Mouse (Mus musculus): Measurements from ENCODE around the gene Sh3rf1. TPM values are rescaled to one million over a fixed set of nuclear protein-coding genes. Genes with fewer than 3 reads are reported as not detected.

Sh3rf1 gene
- polyA plus RNA-seq, 1 experiment from 2014 or later = 6.4 TPM

DNA sequence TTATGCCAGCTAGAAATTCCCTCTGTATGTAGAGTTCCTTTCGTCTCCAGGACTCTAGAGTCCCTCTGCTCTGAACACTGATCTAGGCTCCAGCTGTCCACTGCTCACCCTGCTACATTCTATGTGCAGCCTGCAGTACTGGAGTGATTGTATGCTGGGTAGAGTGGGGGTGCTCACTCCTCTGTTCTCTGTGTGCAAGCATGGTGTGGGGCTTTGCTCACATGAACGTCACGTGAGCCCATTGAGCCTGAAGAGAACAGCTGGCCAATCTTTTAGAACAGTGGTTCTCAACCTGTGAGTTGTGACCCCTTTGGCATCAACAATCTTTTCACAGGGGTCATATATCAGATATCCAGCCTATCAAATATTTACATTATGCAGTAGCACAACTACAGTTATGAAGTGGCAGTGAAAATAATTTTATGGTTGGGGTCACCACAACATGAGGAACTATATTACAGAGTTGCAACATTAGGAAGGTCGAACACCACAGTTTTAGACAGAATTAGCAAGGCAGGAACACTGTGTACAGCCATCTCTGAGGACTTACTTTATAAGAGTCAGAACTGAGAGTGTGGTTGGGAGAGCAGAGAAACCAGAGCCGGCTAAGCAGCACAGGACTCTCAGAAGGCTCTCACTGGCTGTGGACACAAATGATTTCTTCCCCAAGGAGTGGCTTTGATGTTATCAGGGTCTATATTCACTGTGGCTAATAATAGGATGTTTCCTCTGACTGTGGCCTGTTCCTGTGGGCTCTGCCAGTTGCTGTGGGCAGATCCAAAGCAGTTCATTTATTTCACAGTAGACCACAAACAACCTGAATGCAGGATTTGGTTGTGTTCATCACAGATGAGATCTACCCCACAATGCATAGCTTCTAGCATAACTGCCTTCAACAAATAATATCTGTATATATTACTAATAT, 38.1 kb upstream of the Sh3rf1 start:
- H3K9ac ChIP-seq (ENCODE audit: low read depth, low read length) = no peak overlapping the region
- no peaks in the 10 kb centered on the region for H3K4me1 ChIP-seq (ENCODE audit: control insufficient read depth, insufficient read depth, low read length)
- 58% methylated on average over 5 of the region's 5 CpGs for WGBS (ENCODE audit: insufficient replicate concordance)
- H3K27ac ChIP-seq (ENCODE audit: low read depth, low read length) = 0 out of 2 replicates have a peak overlapping the region, but pooled peaks have one; percentile 46
- no peaks in the 10 kb centered on the region for H3K36me3 ChIP-seq (ENCODE audit: control insufficient read depth, insufficient read depth, low read length)
- H3K4me2 ChIP-seq = no peak overlapping the region
- no peak overlapping the region for H3K4me3 ChIP-seq (ENCODE audit: low read depth, low read length)
- no peaks in the 10 kb centered on the region for H3K9me3 ChIP-seq (replicated peaks; ENCODE audit: control insufficient read depth, low read length)
- H3K27me3 ChIP-seq (ENCODE audit: control insufficient read depth, insufficient read depth, low read length) = no peaks in the 10 kb centered on the region
- ATAC-seq (replicated peaks; ENCODE audit: insufficient number of reproducible peaks, low FRiP score, low TSS enrichment) = no peak

GRCm38 (mm10) chr8:61194306-61194925, 29.3 kb upstream of the Sh3rf1 start:
- no peak overlapping the region for H3K9ac ChIP-seq (ENCODE audit: low read depth, low read length)
- H3K27ac ChIP-seq (ENCODE audit: low read depth, low read length) = no peak overlapping the region
- no peaks in the 10 kb centered on the region for H3K4me1 ChIP-seq (ENCODE audit: control insufficient read depth, insufficient read depth, low read length)
- 0 out of 2 replicates have a peak, but pooled peaks cover 3% of the 10 kb centered on the region for H3K9me3 ChIP-seq (replicated peaks; ENCODE audit: control insufficient read depth, low read length)
- WGBS (ENCODE audit: insufficient replicate concordance) = 73% methylated on average over 5 of the region's 5 CpGs
- H3K4me3 ChIP-seq (ENCODE audit: low read depth, low read length) = no peak overlapping the region
- no peaks in the 10 kb centered on the region for H3K27me3 ChIP-seq (ENCODE audit: control insufficient read depth, insufficient read depth, low read length)
- no peaks in the 10 kb centered on the region for H3K36me3 ChIP-seq (ENCODE audit: control insufficient read depth, insufficient read depth, low read length)
- ATAC-seq (replicated peaks; ENCODE audit: insufficient number of reproducible peaks, low FRiP score, low TSS enrichment) = no peak
- no peak overlapping the region for H3K4me2 ChIP-seq

GRCm38 (mm10) chr8:61200254-61200887, 23.3 kb upstream of the Sh3rf1 start:
- Histone ChIP-seq H3K27ac (ENCODE audit: low read depth, low read length) (no peak overlapping the region), H3K4me2 (no peak overlapping the region), H3K4me1 (ENCODE audit: control insufficient read depth, insufficient read depth, low read length) (no peaks in the 10 kb centered on the region), H3K27me3 (ENCODE audit: control insufficient read depth, insufficient read depth, low read length) (no peaks in the 10 kb centered on the region), H3K9ac (ENCODE audit: low read depth, low read length) (no peak overlapping the region), H3K4me3 (ENCODE audit: low read depth, low read length) (no peak overlapping the region), H3K36me3 (ENCODE audit: control insufficient read depth, insufficient read depth, low read length) (no peaks in the 10 kb centered on the region), H3K9me3 (replicated peaks; ENCODE audit: control insufficient read depth, low read length) (0 out of 2 replicates have a peak, but pooled peaks cover 3% of the 10 kb centered on the region)
- 27% methylated on average over 6 of the region's 6 CpGs for WGBS (ENCODE audit: insufficient replicate concordance)
- no peak for ATAC-seq (replicated peaks; ENCODE audit: insufficient number of reproducible peaks, low FRiP score, low TSS enrichment)

DNA sequence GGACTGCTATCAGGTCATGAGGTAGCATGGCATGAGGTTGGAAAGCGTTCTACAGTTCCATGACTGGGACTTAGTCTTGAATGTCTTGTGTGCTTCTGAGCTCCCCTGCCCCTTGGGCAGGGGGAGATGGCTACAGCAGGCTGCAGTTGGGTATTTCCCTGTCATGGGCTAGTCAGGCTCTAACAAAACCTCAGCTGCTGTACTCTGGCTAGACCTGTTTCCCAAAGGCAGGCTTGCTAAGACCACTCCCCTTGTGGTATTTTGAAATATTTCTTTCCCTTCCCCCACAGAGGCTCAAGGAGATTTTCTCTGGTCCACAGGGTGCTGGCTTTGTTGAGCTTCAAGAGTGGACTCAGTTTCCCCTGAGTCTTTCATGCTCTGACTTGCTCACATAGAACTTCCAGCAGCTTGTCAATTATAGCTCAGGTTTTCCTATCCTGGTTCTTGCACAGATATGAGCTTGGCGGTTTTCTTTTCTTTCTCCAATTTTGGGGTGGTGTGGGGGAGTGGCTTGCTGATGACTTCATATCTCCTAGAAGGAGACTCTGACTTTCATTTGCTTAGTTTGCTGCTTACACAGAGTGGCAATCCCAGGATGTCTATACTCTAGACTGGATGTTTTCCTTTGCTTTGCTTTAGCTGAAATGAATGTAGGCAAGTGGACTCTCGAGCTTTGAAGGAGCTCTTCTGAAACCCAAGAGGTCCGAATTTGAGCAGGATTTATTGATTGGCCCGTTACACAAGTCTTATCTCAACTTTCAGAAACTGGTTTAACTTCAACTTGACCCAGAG, 20.4 kb upstream of the Sh3rf1 start:
- Histone ChIP-seq H3K27ac (ENCODE audit: low read depth, low read length) (no peak overlapping the region), H3K4me2 (no peak overlapping the region), H3K4me1 (ENCODE audit: control insufficient read depth, insufficient read depth, low read length) (no peaks in the 10 kb centered on the region), H3K9me3 (replicated peaks; ENCODE audit: control insufficient read depth, low read length) (0 out of 2 replicates have a peak, but pooled peaks cover 3% of the 10 kb centered on the region), H3K4me3 (ENCODE audit: low read depth, low read length) (no peak overlapping the region), H3K9ac (ENCODE audit: low read depth, low read length) (no peak overlapping the region), H3K27me3 (ENCODE audit: control insufficient read depth, insufficient read depth, low read length) (no peaks in the 10 kb centered on the region), H3K36me3 (ENCODE audit: control insufficient read depth, insufficient read depth, low read length) (no peaks in the 10 kb centered on the region)
- WGBS (ENCODE audit: insufficient replicate concordance) = 72% methylated on average over 5 of the region's 5 CpGs
- no peak for ATAC-seq (replicated peaks; ENCODE audit: insufficient number of reproducible peaks, low FRiP score, low TSS enrichment)

DNA sequence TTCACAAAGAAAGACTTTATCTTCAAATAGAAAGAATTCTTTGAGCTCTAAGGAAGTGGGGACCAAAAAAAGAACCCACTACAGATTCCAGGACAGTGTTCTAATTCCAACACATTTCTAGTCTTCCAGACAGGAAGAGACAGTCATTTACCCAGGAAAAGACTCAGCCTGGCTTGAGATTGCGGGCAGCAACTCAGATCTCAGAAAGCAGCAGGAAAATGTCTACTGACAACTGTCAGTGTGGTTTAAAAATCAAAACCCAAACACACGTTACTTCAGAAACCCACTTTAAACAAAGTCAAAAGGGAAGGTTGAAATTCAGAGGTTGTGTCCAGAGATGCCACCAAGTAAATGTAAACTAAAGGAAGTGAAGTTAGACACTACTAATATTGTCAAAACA, 16.8 kb upstream of the Sh3rf1 start:
- Histone ChIP-seq H3K4me3 (ENCODE audit: low read depth, low read length) (no peak overlapping the region), H3K36me3 (ENCODE audit: control insufficient read depth, insufficient read depth, low read length) (no peaks in the 10 kb centered on the region), H3K4me1 (ENCODE audit: control insufficient read depth, insufficient read depth, low read length) (no peaks in the 10 kb centered on the region), H3K4me2 (no peak overlapping the region), H3K9ac (ENCODE audit: low read depth, low read length) (no peak overlapping the region), H3K9me3 (replicated peaks; ENCODE audit: control insufficient read depth, low read length) (no peaks in the 10 kb centered on the region), H3K27me3 (ENCODE audit: control insufficient read depth, insufficient read depth, low read length) (no peaks in the 10 kb centered on the region), H3K27ac (ENCODE audit: low read depth, low read length) (no peak overlapping the region)
- WGBS (ENCODE audit: insufficient replicate concordance) = 34% methylated on average over 2 of the region's 2 CpGs
- no peak for ATAC-seq (replicated peaks; ENCODE audit: insufficient number of reproducible peaks, low FRiP score, low TSS enrichment)

DNA sequence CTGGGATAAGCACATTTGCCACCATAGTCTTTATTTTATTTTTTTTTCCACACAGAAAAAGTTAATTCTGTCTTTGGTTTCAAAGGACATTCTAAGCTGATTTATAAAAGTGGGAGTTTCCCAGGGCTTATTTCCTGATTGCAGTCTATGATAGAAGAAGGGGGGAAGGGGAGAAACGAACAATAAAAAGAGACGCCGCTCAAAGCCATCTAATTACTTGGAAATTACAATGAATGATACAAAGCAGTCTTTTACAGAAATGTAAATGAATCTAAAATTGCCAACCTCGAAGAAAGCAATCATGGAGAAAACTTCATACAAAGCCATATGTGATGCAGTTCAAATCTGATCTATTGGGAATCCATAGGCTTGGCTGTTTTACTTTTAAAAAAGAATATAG, 16.0 kb upstream of the Sh3rf1 start:
- Histone ChIP-seq H3K4me3 (ENCODE audit: low read depth, low read length) (no peak overlapping the region), H3K27me3 (ENCODE audit: control insufficient read depth, insufficient read depth, low read length) (no peaks in the 10 kb centered on the region)
- WGBS (ENCODE audit: insufficient replicate concordance) = 84% methylated on average over 4 of the region's 4 CpGs

DNA sequence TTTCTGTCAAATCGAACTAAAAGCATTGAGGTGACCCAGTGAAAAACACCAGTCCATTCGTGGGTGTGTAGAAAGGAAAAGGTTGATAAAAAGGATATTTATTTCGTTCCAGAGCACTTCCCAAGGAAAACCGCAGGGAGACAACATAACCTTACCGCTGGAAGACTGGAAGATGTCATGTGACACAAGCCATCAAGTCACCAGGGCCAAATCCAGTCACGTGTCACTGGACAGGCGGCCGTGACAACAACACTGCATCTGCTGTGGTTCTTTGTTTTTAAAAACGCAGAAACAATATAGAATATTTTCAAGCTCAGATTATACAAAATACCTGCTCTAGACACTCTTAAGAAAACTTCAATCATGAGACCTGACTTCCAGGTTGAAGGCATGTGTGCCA, 15.0 kb upstream of the Sh3rf1 start:
- H3K27me3 ChIP-seq (ENCODE audit: control insufficient read depth, insufficient read depth, low read length) = no peaks in the 10 kb centered on the region
- 74% methylated on average over 9 of the region's 9 CpGs for WGBS (ENCODE audit: insufficient replicate concordance)
- ATAC-seq (replicated peaks; ENCODE audit: insufficient number of reproducible peaks, low FRiP score, low TSS enrichment) = no peak
- H3K4me1 ChIP-seq (ENCODE audit: control insufficient read depth, insufficient read depth, low read length) = no peaks in the 10 kb centered on the region
- no peaks in the 10 kb centered on the region for H3K36me3 ChIP-seq (ENCODE audit: control insufficient read depth, insufficient read depth, low read length)
- no peak overlapping the region for H3K4me2 ChIP-seq
- no peaks in the 10 kb centered on the region for H3K9me3 ChIP-seq (replicated peaks; ENCODE audit: control insufficient read depth, low read length)
- H3K27ac ChIP-seq (ENCODE audit: low read depth, low read length) = no peak overlapping the region
- H3K9ac ChIP-seq (ENCODE audit: low read depth, low read length) = no peak overlapping the region
- no peak overlapping the region for H3K4me3 ChIP-seq (ENCODE audit: low read depth, low read length)

More for the DNA sequence above, 16.0 kb upstream of the Sh3rf1 start:
- Histone ChIP-seq H3K9me3 (replicated peaks; ENCODE audit: control insufficient read depth, low read length) (no peaks in the 10 kb centered on the region), H3K36me3 (ENCODE audit: control insufficient read depth, insufficient read depth, low read length) (no peaks in the 10 kb centered on the region), H3K4me2 (no peak overlapping the region), H3K27ac (ENCODE audit: low read depth, low read length) (no peak overlapping the region), H3K4me1 (ENCODE audit: control insufficient read depth, insufficient read depth, low read length) (no peaks in the 10 kb centered on the region), H3K9ac (ENCODE audit: low read depth, low read length) (no peak overlapping the region)
- ATAC-seq (replicated peaks; ENCODE audit: insufficient number of reproducible peaks, low FRiP score, low TSS enrichment) = no peak

DNA sequence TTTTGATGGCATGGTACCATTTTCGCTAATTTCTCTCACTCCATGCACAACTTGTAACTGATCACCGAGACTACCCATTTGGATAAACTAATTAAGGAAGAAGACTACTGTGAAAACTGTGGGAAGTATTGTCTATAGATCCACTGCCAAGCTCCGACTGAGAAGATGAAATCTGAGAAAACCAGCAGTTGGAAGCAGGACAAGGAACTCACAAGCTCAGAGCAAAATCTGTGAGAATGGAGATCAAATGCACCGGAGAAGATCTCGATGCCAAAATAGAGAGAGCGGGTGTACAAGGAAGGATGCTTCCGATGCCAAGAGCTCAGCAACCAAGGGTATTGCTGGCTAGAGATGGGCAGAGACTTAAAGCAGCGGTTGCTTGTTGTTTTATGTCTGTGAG, 12.8 kb upstream of the Sh3rf1 start:
- WGBS (ENCODE audit: insufficient replicate concordance) = 83% methylated on average over 8 of the region's 8 CpGs
- Histone ChIP-seq H3K27me3 (ENCODE audit: control insufficient read depth, insufficient read depth, low read length) (no peaks in the 10 kb centered on the region), H3K4me2 (no peak overlapping the region), H3K36me3 (ENCODE audit: control insufficient read depth, insufficient read depth, low read length) (no peaks in the 10 kb centered on the region), H3K4me1 (ENCODE audit: control insufficient read depth, insufficient read depth, low read length) (no peaks in the 10 kb centered on the region), H3K4me3 (ENCODE audit: low read depth, low read length) (no peak overlapping the region), H3K9me3 (replicated peaks; ENCODE audit: control insufficient read depth, low read length) (no peaks in the 10 kb centered on the region), H3K9ac (ENCODE audit: low read depth, low read length) (no peak overlapping the region), H3K27ac (ENCODE audit: low read depth, low read length) (no peak overlapping the region)
- ATAC-seq (replicated peaks; ENCODE audit: insufficient number of reproducible peaks, low FRiP score, low TSS enrichment) = no peak

All from heart, embryonic 11.5 days (tissue).